Mouse (Mus musculus) lung, embryonic 15.5 days (tissue): ENCODE results near the gene Rangap1. TPM values are rescaled to one million over a fixed set of nuclear protein-coding genes. Genes with fewer than 3 reads are reported as not detected.
"Not testable (repeated sequence)": the region's sequence is repeated elsewhere in the genome, so short reads cannot be mapped to it uniquely, and the experiment has no call there.

Source experiments
- ATAC-seq: fragments of 200-750 bp; cut with Nextera tagmentation; 2 replicates; pipeline ENCODE4 v1.8.0; 2017; ENCODE audit warnings: moderate number of reproducible peaks, borderline replicate concordance; ENCODE audit not compliant: low FRiP score, low TSS enrichment; ENCODE audit errors: extremely low read depth
- H3K27ac ChIP-seq: fragments of 300-500 bp; sonication (generic); 2 replicates; pipeline ENCODE4 v1.5.1; 2015; ENCODE audit warnings: moderate library complexity, mild to moderate bottlenecking, inconsistent platforms
- H3K27me3 ChIP-seq: fragments of 300-500 bp; sonication (generic); 2 replicates; pipeline ENCODE4 v1.6.1; 2015; ENCODE audit warnings: inconsistent platforms
- H3K36me3 ChIP-seq: fragments of 300-500 bp; sonication (generic); 2 replicates; pipeline ENCODE4 v1.6.1; 2015; ENCODE audit warnings: inconsistent platforms
- H3K4me1 ChIP-seq: fragments of 300-500 bp; sonication (generic); 2 replicates; pipeline ENCODE4 v1.6.1; 2015; ENCODE audit warnings: inconsistent platforms
- H3K4me2 ChIP-seq: fragments of 300-500 bp; sonication (generic); 2 replicates; pipeline ENCODE4 v1.6.1; 2015; ENCODE audit warnings: inconsistent platforms, mild to moderate bottlenecking, moderate library complexity
- H3K4me3 ChIP-seq: fragments of 300-500 bp; sonication (generic); 2 replicates; pipeline ENCODE4 v1.5.1; 2015; ENCODE audit warnings: mild to moderate bottlenecking, inconsistent platforms
- H3K9ac ChIP-seq: fragments of 300-500 bp; sonication (generic); 2 replicates; pipeline ENCODE4 v1.6.1; 2015; ENCODE audit warnings: inconsistent platforms
- H3K9me3 ChIP-seq: fragments of 300-500 bp; sonication (generic); 2 replicates; pipeline ENCODE4 v1.6.1; 2016; ENCODE audit warnings: inconsistent platforms
- WGBS: fragments of 180-500 bp; shearing (Covaris S2); methylation state at CpG from one replicate; pipeline ENCODE4 v1.1.7; 2015; 5-methylcytosine and 5-hydroxymethylcytosine counted together
- polyA plus RNA-seq: library from polyadenylated mRNA; unstranded; fragments of >200 nt; fragmentation: Nextera tagmentation; extraction: Ambion mirVana; gene quantifications from 2 replicates; pipeline ENCODE4 v1.2.1, GENCODE M21; 2015

The Rangap1 gene
- polyA plus RNA-seq, 1 experiment from 2014 or later = 111 TPM

- Histone ChIP-seq H3K27ac (no peak overlapping the region), H3K4me1 (no peaks in the 10 kb centered on the region), H3K36me3 (peaks cover 26% of the 10 kb centered on the region), H3K4me2 (no peak overlapping the region), H3K9me3 (no peaks in the 10 kb centered on the region), H3K4me3 (no peak overlapping the region), H3K27me3 (no peaks in the 10 kb centered on the region), H3K9ac (no peak overlapping the region)
- 67% methylated on average over 9 of the region's 9 CpGs for WGBS
- ATAC-seq = no peak
Measured at GRCm38 (mm10) chr15:81765651-81766050, 20.3 kb upstream of the Rangap1 start.

- Histone ChIP-seq H3K9me3 (no peaks in the 10 kb centered on the region), H3K27ac (no peak overlapping the region), H3K4me2 (no peak overlapping the region), H3K9ac (no peak overlapping the region), H3K27me3 (no peaks in the 10 kb centered on the region), H3K4me1 (no peaks in the 10 kb centered on the region), H3K36me3 (peaks cover 17% of the 10 kb centered on the region), H3K4me3 (no peak overlapping the region)
- ATAC-seq = no peak
- 91% methylated on average over 6 of the region's 6 CpGs for WGBS
Measured at GRCm38 (mm10) chr15:81764573-81764972, 19.2 kb upstream of the Rangap1 start.

DNA sequence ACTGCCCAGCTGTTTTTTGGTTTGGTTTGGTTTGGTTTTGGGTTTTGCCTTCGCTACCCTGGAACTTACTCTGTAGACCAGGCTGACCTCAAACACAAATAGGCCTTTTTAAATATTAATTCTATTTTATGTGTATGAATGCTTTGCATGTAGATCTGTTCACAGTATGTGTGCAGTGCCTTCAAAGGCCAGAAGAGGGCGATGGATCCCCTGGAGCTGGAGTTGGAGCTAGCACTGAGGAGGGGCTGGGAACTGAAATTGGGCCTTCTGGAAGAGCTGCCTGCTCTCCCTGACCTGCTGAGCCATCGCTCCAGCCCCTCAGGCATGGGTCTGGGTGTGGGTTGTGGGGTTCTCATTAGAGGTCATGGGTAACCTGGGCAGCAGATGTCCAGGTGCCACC, 16.6 kb upstream of the Rangap1 start:
- no peaks in the 10 kb centered on the region for H3K27me3 ChIP-seq
- H3K4me2 ChIP-seq = no peak overlapping the region
- H3K9ac ChIP-seq = no peak overlapping the region
- H3K4me3 ChIP-seq = no peak overlapping the region
- no peak overlapping the region for H3K27ac ChIP-seq
- no peaks in the 10 kb centered on the region for H3K4me1 ChIP-seq
- H3K9me3 ChIP-seq = no peaks in the 10 kb centered on the region
- WGBS = 88% methylated on average over 3 of the region's 3 CpGs
- ATAC-seq = no peak
- H3K36me3 ChIP-seq = peaks cover 6% of the 10 kb centered on the region; the same call in 1 of the 2 replicates

DNA sequence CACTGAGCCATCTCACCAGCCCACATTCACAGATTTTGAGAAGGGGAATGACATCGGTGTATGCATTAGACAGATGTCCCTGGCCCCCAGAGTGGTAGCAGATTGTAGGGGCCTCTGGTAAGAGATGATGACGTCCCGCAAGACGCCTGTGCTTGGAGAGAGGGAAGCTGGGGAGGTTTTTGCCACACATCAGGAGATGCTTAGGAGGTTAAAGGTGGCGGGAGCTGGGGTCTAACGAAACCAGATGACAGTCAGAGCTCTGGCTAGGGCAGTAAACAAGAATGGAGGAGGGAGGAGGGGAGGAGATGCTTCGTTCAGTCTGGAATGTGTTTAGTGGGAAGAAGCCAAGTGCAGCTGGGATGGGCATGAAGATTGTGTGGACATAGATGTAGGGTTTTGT, 16.1 kb upstream of the Rangap1 start:
- Histone ChIP-seq H3K27me3 (no peaks in the 10 kb centered on the region), H3K36me3 (peaks cover 6% of the 10 kb centered on the region; the same call in 1 of the 2 replicates), H3K9ac (no peak overlapping the region), H3K9me3 (no peaks in the 10 kb centered on the region), H3K4me1 (no peaks in the 10 kb centered on the region), H3K4me2 (no peak overlapping the region), H3K4me3 (no peak overlapping the region), H3K27ac (no peak overlapping the region)
- ATAC-seq = no peak
- WGBS = 82% methylated on average over 7 of the region's 7 CpGs

DNA sequence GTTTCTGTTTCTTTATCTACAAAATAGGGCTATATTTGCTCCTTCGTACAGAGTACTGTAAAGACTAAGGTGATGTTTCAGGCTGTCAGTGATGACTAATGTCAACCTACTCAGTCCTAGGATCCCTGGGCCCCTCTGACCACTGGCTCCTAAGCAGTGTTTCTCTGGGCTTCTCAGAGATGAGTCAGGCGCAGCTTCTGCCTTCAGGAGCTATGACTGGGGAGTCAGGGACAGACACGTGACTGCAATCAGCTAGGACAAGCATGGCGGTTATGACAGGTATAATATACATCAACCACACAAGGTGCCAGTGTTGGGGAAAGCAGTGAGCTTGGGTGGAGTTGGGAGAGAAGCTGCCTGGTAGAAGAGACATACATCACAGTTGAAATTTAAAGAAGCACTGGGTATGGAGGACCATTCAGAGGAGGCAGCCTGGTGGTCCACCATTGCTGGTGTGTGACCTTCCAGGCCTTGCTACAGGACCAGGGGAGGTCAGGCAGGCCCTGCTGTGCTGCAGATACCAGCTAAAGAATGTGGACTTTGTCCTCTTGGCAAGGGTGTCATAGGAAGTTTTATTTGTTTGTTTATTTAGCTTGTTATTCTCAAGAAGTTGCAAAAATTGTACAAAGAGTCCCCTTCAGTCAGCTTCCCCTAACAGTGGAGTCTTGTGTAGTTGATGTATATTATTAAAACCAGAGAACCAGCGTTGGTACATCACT, 15.2 kb upstream of the Rangap1 start:
- H3K36me3 ChIP-seq = peaks cover 12% of the 10 kb centered on the region
- no peaks in the 10 kb centered on the region for H3K4me1 ChIP-seq
- H3K4me3 ChIP-seq = no peak overlapping the region
- H3K9ac ChIP-seq = no peak overlapping the region
- H3K27ac ChIP-seq = no peak overlapping the region
- WGBS = 87% methylated on average over 5 of the region's 5 CpGs
- ATAC-seq = no peak
- no peaks in the 10 kb centered on the region for H3K9me3 ChIP-seq
- no peak overlapping the region for H3K4me2 ChIP-seq
- H3K27me3 ChIP-seq = no peaks in the 10 kb centered on the region

- no peak for ATAC-seq
- 92% methylated on average over 3 of the region's 3 CpGs for WGBS
- peaks cover 13% of the 10 kb centered on the region for H3K36me3 ChIP-seq
Measured at GRCm38 (mm10) chr15:81759542-81759941, 14.2 kb upstream of the Rangap1 start.

GRCm38 (mm10) chr15:81758701-81759100, 13.4 kb upstream of the Rangap1 start:
- Histone ChIP-seq H3K9me3 (no peaks in the 10 kb centered on the region), H3K4me2 (no peak overlapping the region), H3K9ac (no peak overlapping the region), H3K4me1 (no peaks in the 10 kb centered on the region), H3K36me3 (peaks cover 13% of the 10 kb centered on the region), H3K27me3 (no peaks in the 10 kb centered on the region), H3K4me3 (no peak overlapping the region), H3K27ac (no peak overlapping the region)
- no peak for ATAC-seq
- 81% methylated on average over 5 of the region's 5 CpGs for WGBS

More at GRCm38 (mm10) chr15:81759542-81759941, 14.2 kb upstream of the Rangap1 start:
- Histone ChIP-seq H3K4me1 (no peaks in the 10 kb centered on the region), H3K9ac (no peak overlapping the region), H3K4me2 (no peak overlapping the region), H3K9me3 (no peaks in the 10 kb centered on the region), H3K27ac (no peak overlapping the region), H3K27me3 (no peaks in the 10 kb centered on the region), H3K4me3 (no peak overlapping the region)

DNA sequence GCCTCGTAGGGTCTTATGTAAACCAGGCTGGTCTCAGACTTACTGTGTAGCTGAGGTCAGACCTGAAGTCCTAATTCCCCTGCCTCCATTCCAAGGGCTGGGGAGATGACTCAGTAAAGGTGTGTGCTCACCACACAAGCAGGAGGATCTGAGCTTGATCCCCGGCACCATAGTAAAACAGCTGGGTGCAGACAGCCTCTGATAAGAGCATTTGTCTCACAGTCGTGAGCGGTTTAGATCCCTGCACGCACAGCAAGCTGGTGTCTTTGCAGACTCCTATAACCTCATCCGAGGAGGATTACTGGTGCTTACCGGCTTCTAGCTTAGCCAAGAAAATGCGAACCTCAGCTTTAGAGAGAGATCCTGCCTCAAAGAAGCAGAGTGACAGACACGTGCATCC, 8.3 kb upstream of the Rangap1 start:
- Histone ChIP-seq H3K27me3 (no peaks in the 10 kb centered on the region), H3K4me3 (no peak overlapping the region), H3K4me1 (no peaks in the 10 kb centered on the region), H3K36me3 (peaks cover 6% of the 10 kb centered on the region), H3K4me2 (no peak overlapping the region), H3K9ac (no peak overlapping the region), H3K27ac (no peak overlapping the region), H3K9me3 (no peaks in the 10 kb centered on the region)
- no peak for ATAC-seq
- WGBS = 91% methylated on average over 9 of the region's 9 CpGs

DNA sequence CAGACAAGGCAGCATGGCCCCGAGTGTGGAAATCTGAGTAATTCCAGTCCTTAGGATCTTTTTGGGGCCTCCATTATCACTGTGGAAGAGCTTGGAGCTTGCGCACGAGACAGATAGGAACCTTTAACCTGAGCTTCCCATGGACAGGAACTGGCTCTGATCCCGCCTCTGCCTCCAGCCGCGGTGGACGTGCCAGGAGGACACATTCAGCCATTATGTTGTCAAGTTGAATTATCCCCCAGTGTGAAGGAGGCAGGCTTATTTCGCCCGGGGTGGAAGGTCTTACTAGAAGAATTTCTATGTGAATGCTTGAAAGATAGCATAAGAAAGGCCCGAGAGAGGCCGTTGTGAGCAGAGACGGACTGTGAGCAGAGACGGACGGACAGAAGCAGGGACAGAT, 4.4 kb upstream of the Rangap1 start:
- H3K9ac ChIP-seq = no peak overlapping the region
- peaks cover 10% of the 10 kb centered on the region for H3K4me1 ChIP-seq
- no peaks in the 10 kb centered on the region for H3K27me3 ChIP-seq
- ATAC-seq = no peak
- 60% methylated on average over 14 of the region's 14 CpGs for WGBS
- no peak overlapping the region for H3K27ac ChIP-seq
- H3K4me2 ChIP-seq = no peak overlapping the region
- no peaks in the 10 kb centered on the region for H3K9me3 ChIP-seq
- H3K36me3 ChIP-seq = no peaks in the 10 kb centered on the region
- no peak overlapping the region for H3K4me3 ChIP-seq

GRCm38 (mm10) chr15:81745601-81746114, 328 bp upstream of the Rangap1 start:
- WGBS = under 1% methylated on average over 33 of the region's 33 CpGs
- Histone ChIP-seq H3K36me3 (no peaks in the 10 kb centered on the region), H3K27me3 (no peaks in the 10 kb centered on the region), H3K9ac (peak overlapping the region; percentile 72), H3K4me3 (peak overlapping the region; percentile 82), H3K9me3 (no peaks in the 10 kb centered on the region), H3K4me2 (peak overlapping the region; percentile 75), H3K4me1 (peaks cover 14% of the 10 kb centered on the region), H3K27ac (peak overlapping the region; percentile 90)
- ATAC-seq = peak; percentile 79

DNA sequence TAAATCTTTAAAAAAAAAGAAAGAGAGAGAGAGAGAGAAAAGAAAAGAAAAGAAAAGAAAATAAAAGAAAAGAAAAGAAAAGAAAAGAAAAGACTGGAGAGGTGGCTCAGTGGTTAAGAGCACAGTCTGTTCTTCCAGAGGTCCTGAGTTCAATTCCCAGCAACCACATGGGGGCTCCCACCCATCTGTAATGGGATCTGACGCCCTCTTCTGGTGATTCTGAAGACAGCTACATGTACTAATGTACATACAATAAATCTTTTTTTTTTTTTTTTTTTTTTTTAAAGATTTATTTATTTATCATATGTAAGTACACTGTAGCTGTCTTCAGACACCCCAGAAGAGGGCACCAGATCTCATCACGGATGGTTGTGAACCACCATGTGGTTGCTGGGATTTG, 3.0 kb downstream of the Rangap1 start:
- not testable (repeated sequence) for H3K9me3 ChIP-seq, H3K27ac ChIP-seq, H3K36me3 ChIP-seq, H3K4me2 ChIP-seq, ATAC-seq, H3K9ac ChIP-seq, H3K27me3 ChIP-seq, H3K4me3 ChIP-seq
- WGBS = 31% methylated on average over 2 of the region's 2 CpGs
- peaks cover 12% of the 10 kb centered on the region for H3K4me1 ChIP-seq

- H3K4me2 ChIP-seq = no peak overlapping the region
- H3K27me3 ChIP-seq = no peaks in the 10 kb centered on the region
- no peak overlapping the region for H3K4me3 ChIP-seq
- no peaks in the 10 kb centered on the region for H3K9me3 ChIP-seq
- no peak overlapping the region for H3K27ac ChIP-seq
- no peak overlapping the region for H3K9ac ChIP-seq
- 10% methylated on average over 2 of the region's 2 CpGs for WGBS
- H3K4me1 ChIP-seq = 0 out of 2 replicates have a peak, but pooled peaks cover 4% of the 10 kb centered on the region
- no peak for ATAC-seq
- H3K36me3 ChIP-seq = no peaks in the 10 kb centered on the region
Measured at GRCm38 (mm10) chr15:81739924-81740323, 5.4 kb downstream of the Rangap1 start.
